In genomic region chr9:72779733-72780132, GRCm38 (mm10) we compare ENCODE assay signal across 15 mouse cellular contexts. TPM values are rescaled to one million over a fixed set of nuclear protein-coding genes. Genes with fewer than 3 reads are reported as not detected.
DNase-seq lines count a peak whose midpoint lies in the region; ATAC-seq and TF ChIP-seq lines count a peak whose summit lies in the region.
"Had no signal": no experiment of that assay in that cellular context is flagged by ENCODE, and none has a peak within 500 bp of the region (broad histone marks: within the 10 kb centered on the region; RNA-seq: fewer than 3 reads in every experiment).

No protein-coding gene starts in this region.

- no peak overlapping the region for H3K9ac ChIP-seq in hindbrain, postnatal 0 days (replicated peaks; ENCODE audit: low read length)
- H3K9ac ChIP-seq in hindbrain, embryonic 14.5 days: no peak overlapping the region
- no peak overlapping the region for H3K9ac ChIP-seq in stomach, embryonic 15.5 days
- H3K9ac ChIP-seq in stomach, postnatal 0 days (ENCODE audit: low read length): no peak overlapping the region

- TF ChIP-seq EP300 in stomach, postnatal 0 days (optimal IDR thresholded peaks at IDR 0.05): no peak

- no peaks in the 10 kb centered on the region for H3K4me1 ChIP-seq in hindbrain, postnatal 0 days (ENCODE audit: insufficient read depth, low read length)
- H3K4me1 ChIP-seq in hindbrain, embryonic 14.5 days (replicated peaks; ENCODE audit: control insufficient read depth, insufficient read depth, low read length): 0 out of 2 replicates have a peak, but pooled peaks cover 5% of the 10 kb centered on the region
- peaks cover 14% of the 10 kb centered on the region for H3K4me1 ChIP-seq in stomach, embryonic 15.5 days
- H3K4me1 ChIP-seq in stomach, postnatal 0 days (replicated peaks; ENCODE audit: control insufficient read depth, insufficient read depth): 0 out of 2 replicates have a peak, but pooled peaks cover 3% of the 10 kb centered on the region

- no peaks in the 10 kb centered on the region for H3K27me3 ChIP-seq in hindbrain, postnatal 0 days (ENCODE audit: insufficient read depth, low read length)
- no peaks in the 10 kb centered on the region for H3K27me3 ChIP-seq in hindbrain, embryonic 14.5 days (ENCODE audit: control insufficient read depth, insufficient read depth, low read length)
- no peaks in the 10 kb centered on the region for H3K27me3 ChIP-seq in stomach, embryonic 15.5 days (replicated peaks)
- no peaks in the 10 kb centered on the region for H3K27me3 ChIP-seq in stomach, postnatal 0 days (ENCODE audit: control insufficient read depth, insufficient read depth, low read length)

- TF ChIP-seq CTCF in hindbrain, postnatal 0 days (IDR thresholded peaks at IDR 0.05; ENCODE audit: low read depth): 0 out of 2 replicates have a peak, but pooled peaks have one; percentile 1
- TF ChIP-seq CTCF in stomach, postnatal 0 days (IDR thresholded peaks at IDR 0.05; ENCODE audit: low read depth): no peak
- TF ChIP-seq CTCF in layer of hippocampus, adult 2 months (conservative IDR thresholded peaks at IDR 0.05): no peak

- no peak overlapping the region for H3K4me3 ChIP-seq in hindbrain, postnatal 0 days (ENCODE audit: low read length)
- H3K4me3 ChIP-seq in hindbrain, embryonic 14.5 days (replicated peaks; ENCODE audit: low read length): no peak overlapping the region
- H3K4me3 ChIP-seq in stomach, embryonic 15.5 days (replicated peaks): no peak overlapping the region
- H3K4me3 ChIP-seq in stomach, postnatal 0 days (ENCODE audit: low read depth, low read length): no peak overlapping the region
- H3K4me3 ChIP-seq in layer of hippocampus, adult 2 months: no peak overlapping the region

- WGBS in hindbrain, postnatal 0 days: 22% methylated on average over 4 of the region's 4 CpGs
- WGBS in hindbrain, embryonic 14.5 days: 17% methylated on average over 4 of the region's 4 CpGs
- WGBS in stomach, embryonic 15.5 days: 19% methylated on average over 4 of the region's 4 CpGs
- 19% methylated on average over 4 of the region's 4 CpGs for WGBS in stomach, postnatal 0 days

- no peaks in the 10 kb centered on the region for H3K9me3 ChIP-seq in hindbrain, postnatal 0 days (ENCODE audit: low read length)
- H3K9me3 ChIP-seq in hindbrain, embryonic 14.5 days (ENCODE audit: control insufficient read depth, low read length): no peaks in the 10 kb centered on the region
- H3K9me3 ChIP-seq in stomach, embryonic 15.5 days: no peaks in the 10 kb centered on the region
- no peaks in the 10 kb centered on the region for H3K9me3 ChIP-seq in stomach, postnatal 0 days (ENCODE audit: control insufficient read depth, low read length)
- H3K9me3 ChIP-seq: G1E had no signal

- no peak overlapping the region for H3K27ac ChIP-seq in hindbrain, postnatal 0 days
- no peak overlapping the region for H3K27ac ChIP-seq in hindbrain, embryonic 14.5 days
- no peak overlapping the region for H3K27ac ChIP-seq in stomach, embryonic 15.5 days
- H3K27ac ChIP-seq in stomach, postnatal 0 days (replicated peaks): no peak overlapping the region
- H3K27ac ChIP-seq in layer of hippocampus, adult 2 months: no peak overlapping the region

- no peak overlapping the region for H3K4me2 ChIP-seq in hindbrain, postnatal 0 days (ENCODE audit: low read depth, low read length)
- no peak overlapping the region for H3K4me2 ChIP-seq in hindbrain, embryonic 14.5 days (replicated peaks)
- H3K4me2 ChIP-seq in stomach, embryonic 15.5 days: 0 out of 2 replicates have a peak overlapping the region, but pooled peaks have one; percentile 5
- no peak overlapping the region for H3K4me2 ChIP-seq in stomach, postnatal 0 days (replicated peaks; ENCODE audit: low read depth)

- ATAC-seq in hindbrain, postnatal 0 days: no peak
- ATAC-seq in hindbrain, embryonic 14.5 days (ENCODE audit: low FRiP score): no peak
- ATAC-seq in stomach, embryonic 15.5 days (ENCODE audit: insufficient read depth, low FRiP score, low read depth): peak; percentile 45; the same call in 1 of the 2 replicates
- no peak for ATAC-seq in stomach, postnatal 0 days (ENCODE audit: low FRiP score, low TSS enrichment)

- H3K36me3 ChIP-seq in hindbrain, postnatal 0 days (ENCODE audit: insufficient read depth, low read length): no peaks in the 10 kb centered on the region
- H3K36me3 ChIP-seq in hindbrain, embryonic 14.5 days (replicated peaks; ENCODE audit: control insufficient read depth, insufficient read depth): no peaks in the 10 kb centered on the region
- no peaks in the 10 kb centered on the region for H3K36me3 ChIP-seq in stomach, embryonic 15.5 days
- no peaks in the 10 kb centered on the region for H3K36me3 ChIP-seq in stomach, postnatal 0 days (ENCODE audit: control insufficient read depth, insufficient read depth, low read length)
- H3K36me3 ChIP-seq: G1E had no signal

- no peak for DNase-seq in hindbrain, postnatal 0 days (ENCODE audit: low spot score)
- DNase-seq in hindbrain, embryonic 14.5 days (ENCODE audit: low spot score): no peak
- DNase-seq in stomach, postnatal 0 days (ENCODE audit: low spot score): no peak
- peak; percentile 67 for DNase-seq in embryo, embryonic 9.5 days (ENCODE audit: extremely low spot score)
- no peak for DNase-seq in layer of hippocampus, adult 2 months (ENCODE audit: low spot score in 2 of 2)
- no peak for DNase-seq in thymus, postnatal 36 days
- DNase-seq: cerebellum, adult 9-10 months; kidney, adult 9 months; left cerebral cortex, postnatal 4 days; lung, adult 18-20 months; spleen, adult 18-20 months had no signal

RNA-seq across cellular contexts. Expression of gene Prtg, which starts 26.9 kb away (rescaled TPM):
- total RNA-seq in hindbrain, postnatal 0 days (2014; rRNA removed): 1.4 and 4.4 TPM in 2 replicates
- polyA plus RNA-seq in hindbrain, postnatal 0 days (2015; fragmentation: Nextera tagmentation; extraction: Ambion mirVana): 0.59 and 0.65 TPM in 2 replicates
- 0.82 and 0.98 TPM in 2 replicates for polyA plus RNA-seq in hindbrain, embryonic 14.5 days (2014; fragmentation: Nextera tagmentation; extraction: Ambion mirVana)
- polyA plus RNA-seq in stomach, embryonic 15.5 days (2015; fragmentation: Nextera tagmentation; extraction: Ambion mirVana): 0.31 and 0.46 TPM in 2 replicates
- polyA plus RNA-seq in stomach, postnatal 0 days (2015; fragmentation: Nextera tagmentation; extraction: Ambion mirVana): 0.06 TPM in 2 replicates
- total RNA-seq in layer of hippocampus, adult 2 months (2021): 1 to 10 TPM; 3.2 to 3.3 TPM
- total RNA-seq: megakaryocyte-erythroid progenitor cell, adult 5-6 weeks; neutrophil, adult 5-6 weeks had no signal
- polyA plus RNA-seq: G1E had no signal
